Mouse (Mus musculus): ENCODE measurements around the gene Ccdc9.
"Not testable (repeated sequence)": the region's sequence is repeated elsewhere in the genome, so short reads cannot be mapped to it uniquely, and the experiment has no call there.

Ccdc9 gene

GRCm38 (mm10) chr7:16308093-16308492 lies 21.5 kb upstream of the Ccdc9 start, which contains the start of gene Bbc3:
Gene Bbc3, plus strand, starts transcription at chr7:16308393.
- DNase-seq (ENCODE audit: low spot score in 2 of 2) = not testable (repeated sequence)

GRCm38 (mm10) chr7:16307141-16307540 lies 20.5 kb upstream of the Ccdc9 start:
- DNase-seq (ENCODE audit: low spot score in 2 of 2) = not testable (repeated sequence)

- DNase-seq (ENCODE audit: low spot score in 2 of 2) = peak; percentile 96
Observed at GRCm38 (mm10) chr7:16299419-16300035, 12.9 kb upstream of the Ccdc9 start.

- no peak for DNase-seq (ENCODE audit: low spot score in 2 of 2)
Observed at GRCm38 (mm10) chr7:16298927-16299326, 12.3 kb upstream of the Ccdc9 start.

- no peak for DNase-seq (ENCODE audit: low spot score in 2 of 2)
Observed at GRCm38 (mm10) chr7:16297616-16298015, 11.0 kb upstream of the Ccdc9 start.

- DNase-seq (ENCODE audit: low spot score in 2 of 2) = peak; percentile 78
Observed at GRCm38 (mm10) chr7:16296766-16297390, 10.3 kb upstream of the Ccdc9 start.

GRCm38 (mm10) chr7:16296146-16296545 lies 9.6 kb upstream of the Ccdc9 start:
- peak in 1 of 2 experiments; percentile 16 for DNase-seq (ENCODE audit: low spot score in 2 of 2)

- peak; percentile 82 to 87 for DNase-seq (ENCODE audit: low spot score in 2 of 2)
Observed at GRCm38 (mm10) chr7:16295321-16295900, 8.8 kb upstream of the Ccdc9 start.

- peak; percentile 96 to 98 for DNase-seq (ENCODE audit: low spot score in 2 of 2)
Observed at GRCm38 (mm10) chr7:16294837-16295236, 8.2 kb upstream of the Ccdc9 start.

GRCm38 (mm10) chr7:16294346-16294745 lies 7.8 kb upstream of the Ccdc9 start:
- DNase-seq (ENCODE audit: low spot score in 2 of 2) = peak in 1 of 2 experiments; percentile 39

GRCm38 (mm10) chr7:16287791-16288190 lies 1.2 kb upstream of the Ccdc9 start:
- DNase-seq (ENCODE audit: low spot score in 2 of 2) = no peak

GRCm38 (mm10) chr7:16287016-16287415 lies 421 bp upstream of the Ccdc9 start:
- no peak for DNase-seq (ENCODE audit: low spot score in 2 of 2)

- peak; percentile 24 to 29 for DNase-seq (ENCODE audit: low spot score in 2 of 2)
Observed at GRCm38 (mm10) chr7:16285450-16286025, 1.1 kb downstream of the Ccdc9 start.

GRCm38 (mm10) chr7:16284904-16285303 lies 1.7 kb downstream of the Ccdc9 start:
- no peak for DNase-seq (ENCODE audit: low spot score in 2 of 2)

- no peak for DNase-seq (ENCODE audit: low spot score in 2 of 2)
Observed at GRCm38 (mm10) chr7:16284001-16284400, 2.6 kb downstream of the Ccdc9 start.

- no peak for DNase-seq (ENCODE audit: low spot score in 2 of 2)
Observed at GRCm38 (mm10) chr7:16282334-16282733, 4.3 kb downstream of the Ccdc9 start.

GRCm38 (mm10) chr7:16280721-16281120 lies 5.9 kb downstream of the Ccdc9 start:
- DNase-seq (ENCODE audit: low spot score in 2 of 2) = no peak

- DNase-seq (ENCODE audit: low spot score in 2 of 2) = no peak
Observed at GRCm38 (mm10) chr7:16274922-16275890, 11.4 kb downstream of the Ccdc9 start.

GRCm38 (mm10) chr7:16273766-16274140 lies 12.8 kb downstream of the Ccdc9 start:
- DNase-seq (ENCODE audit: low spot score in 2 of 2) = peak; percentile 62 to 74

GRCm38 (mm10) chr7:16273081-16273765 lies 13.4 kb downstream of the Ccdc9 start, which contains the start of gene Inafm1:
Gene Inafm1, minus strand, starts transcription at chr7:16273617.
- DNase-seq (ENCODE audit: low spot score in 2 of 2) = peak; percentile 77

- peak; percentile 66 to 77 for DNase-seq (ENCODE audit: low spot score in 2 of 2)
Observed at GRCm38 (mm10) chr7:16272681-16273080, 13.9 kb downstream of the Ccdc9 start.
